8 mouse cellular contexts compared by ENCODE assay signal in genomic region chr10:56377097-56377965, GRCm38 (mm10). TPM values are rescaled to one million over a fixed set of nuclear protein-coding genes. Genes with fewer than 3 reads are reported as not detected.
DNase-seq lines count a peak whose midpoint lies in the region; ATAC-seq lines count a peak whose summit lies in the region.

Gene Gja1 (plus strand): TSS chr10:56377330.

- peak within 1 kb of the TSS; percentile 60 for H3K27ac ChIP-seq in intestine, embryonic 14.5 days (ENCODE audit: low read depth)
- peak within 1 kb of the TSS; percentile 97 for H3K27ac ChIP-seq in limb, embryonic 10.5 days
- peak within 1 kb of the TSS; percentile 91 for H3K27ac ChIP-seq in midbrain, embryonic 10.5 days (replicated peaks)

- no peaks in the 10 kb centered on the region for H3K27me3 ChIP-seq in intestine, embryonic 14.5 days (replicated peaks; ENCODE audit: control insufficient read depth, insufficient read depth, low read length)
- H3K27me3 ChIP-seq in limb, embryonic 10.5 days (ENCODE audit: low read depth, poor library complexity, severe bottlenecking): no peaks in the 10 kb centered on the region
- no peaks in the 10 kb centered on the region; the same call in 1 of the 2 replicates for H3K27me3 ChIP-seq in midbrain, embryonic 10.5 days (ENCODE audit: low read depth, poor library complexity, severe bottlenecking)

- no peaks in the 10 kb centered on the region; the same call in 1 of the 2 replicates for H3K4me1 ChIP-seq in intestine, embryonic 14.5 days (replicated peaks; ENCODE audit: control insufficient read depth, insufficient read depth, low read length)
- peaks cover 26% of the 10 kb centered on the region for H3K4me1 ChIP-seq in limb, embryonic 10.5 days
- peaks cover 51% of the 10 kb centered on the region for H3K4me1 ChIP-seq in midbrain, embryonic 10.5 days

- H3K36me3 ChIP-seq in intestine, embryonic 14.5 days (ENCODE audit: control insufficient read depth, insufficient read depth, low read length): no peaks in the 10 kb centered on the region
- peaks cover 10% of the 10 kb centered on the region for H3K36me3 ChIP-seq in limb, embryonic 10.5 days
- peaks cover 4% of the 10 kb centered on the region for H3K36me3 ChIP-seq in midbrain, embryonic 10.5 days

- H3K4me2 ChIP-seq in intestine, embryonic 14.5 days (ENCODE audit: low read length): peak within 1 kb of the TSS; percentile 81

- peak within 1 kb of the TSS; percentile 62 for H3K4me3 ChIP-seq in intestine, embryonic 14.5 days (ENCODE audit: low read depth, low read length)
- H3K4me3 ChIP-seq in limb, embryonic 10.5 days: peak within 1 kb of the TSS; percentile 79
- peak within 1 kb of the TSS; percentile 70 for H3K4me3 ChIP-seq in midbrain, embryonic 10.5 days

- 1% methylated on average over 23 of the region's 23 CpGs for WGBS in intestine, embryonic 14.5 days
- under 1% methylated on average over 23 of the region's 23 CpGs for WGBS in limb, embryonic 10.5 days
- under 1% methylated on average over 23 of the region's 23 CpGs for WGBS in midbrain, embryonic 10.5 days

- H3K9ac ChIP-seq in intestine, embryonic 14.5 days (ENCODE audit: low read length): peak within 1 kb of the TSS; percentile 63

- H3K9me3 ChIP-seq in intestine, embryonic 14.5 days (ENCODE audit: control insufficient read depth, low read length): no peaks in the 10 kb centered on the region
- no peaks in the 10 kb centered on the region for H3K9me3 ChIP-seq in limb, embryonic 10.5 days (replicated peaks)
- no peaks in the 10 kb centered on the region for H3K9me3 ChIP-seq in midbrain, embryonic 10.5 days (replicated peaks)

- ATAC-seq in intestine, embryonic 14.5 days (replicated peaks; ENCODE audit: low FRiP score, low TSS enrichment, low read depth): peak; percentile 53

- DNase-seq in layer of hippocampus, adult 11-12 months (ENCODE audit: low spot score): peak; percentile 23
- no peak for DNase-seq in layer of hippocampus, adult 9-10 months (ENCODE audit: low spot score)
- DNase-seq in embryo, embryonic 10 days (ENCODE audit: low spot score): peak; percentile 87
- peak; percentile 47 for DNase-seq in gonadal fat pad, adult 2 months (ENCODE audit: low read depth)
- peak; percentile 72 for DNase-seq in intestine, embryonic 14.5 days (ENCODE audit: low spot score)
- DNase-seq in limb, embryonic 10.5 days (ENCODE audit: low spot score): peak; percentile 72
- peak; percentile 70 for DNase-seq in midbrain, embryonic 10.5 days (ENCODE audit: low spot score)
- DNase-seq in thymus, postnatal 0 days (ENCODE audit: low spot score): peak; percentile 49

RNA-seq across cellular contexts. Expression of gene Gja1, which starts in this region (rescaled TPM):
- polyA plus RNA-seq in gonadal fat pad, adult 2 months (2012; rRNA removed): 52.6 and 99.0 TPM in 2 replicates
- polyA plus RNA-seq in intestine, embryonic 14.5 days (2014; fragmentation: Nextera tagmentation; extraction: Ambion mirVana): 54.3 and 57.4 TPM in 2 replicates
- polyA plus RNA-seq in limb, embryonic 10.5 days (2016; fragmentation: Nextera tagmentation; extraction: Ambion mirVana): 203 and 246 TPM in 2 replicates
- 121 and 144 TPM in 2 replicates for polyA plus RNA-seq in midbrain, embryonic 10.5 days (2016; fragmentation: Nextera tagmentation; extraction: Ambion mirVana)
- 15.6 and 18.4 TPM in 2 replicates for polyA plus RNA-seq in thymus, postnatal 0 days (2015; fragmentation: Nextera tagmentation; extraction: Ambion mirVana)
